In the genomic region with DNA sequence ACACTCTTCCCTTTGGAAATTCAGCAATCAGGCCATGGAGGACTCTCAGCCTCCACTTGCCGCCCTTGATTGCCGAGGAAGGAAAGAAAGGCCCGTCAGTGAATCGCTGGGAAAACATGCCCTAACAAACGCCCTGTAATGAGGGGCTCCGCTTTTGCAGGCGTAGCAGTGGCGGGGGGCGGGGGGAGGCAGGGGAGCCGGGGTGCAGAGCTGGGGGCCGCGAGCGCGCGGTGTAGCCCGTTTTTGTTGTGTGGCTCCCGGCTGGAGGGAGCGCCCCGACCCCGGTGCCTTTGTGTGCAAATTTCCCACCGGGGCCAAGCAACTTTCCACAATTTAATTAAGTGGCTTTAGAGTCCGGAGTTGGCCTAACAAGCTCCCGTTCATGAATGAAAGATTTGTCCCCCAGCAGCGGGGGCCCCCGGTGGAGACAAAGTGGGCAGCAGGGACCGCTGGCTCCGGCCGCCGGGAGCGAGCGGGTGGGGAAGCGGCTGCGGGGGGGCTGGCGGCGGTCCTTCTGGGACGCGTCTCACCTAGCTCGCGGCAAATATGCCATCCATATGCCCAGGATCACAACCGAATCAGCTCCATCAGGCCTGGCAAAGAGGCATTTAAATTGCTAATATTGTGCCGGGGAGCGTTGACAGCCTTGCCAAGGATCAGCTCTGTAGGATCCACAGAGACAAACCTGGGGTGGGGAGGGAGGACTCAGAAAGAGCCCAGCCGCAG, we compare ENCODE assay signal across 8 mouse cellular contexts.
DNase-seq lines count a peak whose midpoint lies in the region; ATAC-seq and TF ChIP-seq lines count a peak whose summit lies in the region.

No protein-coding gene starts in this region.

- H3K36me3 ChIP-seq in heart, embryonic 12.5 days: no peaks in the 10 kb centered on the region
- no peaks in the 10 kb centered on the region for H3K36me3 ChIP-seq in forebrain, embryonic 16.5 days (ENCODE audit: control insufficient read depth, insufficient read depth)
- H3K36me3 ChIP-seq in liver, embryonic 14.5 days (replicated peaks; ENCODE audit: control insufficient read depth, insufficient read depth, low read depth): no peaks in the 10 kb centered on the region
- H3K36me3 ChIP-seq in stomach, postnatal 0 days (ENCODE audit: control insufficient read depth, insufficient read depth, low read length): no peaks in the 10 kb centered on the region

- ATAC-seq in heart, embryonic 12.5 days (ENCODE audit: insufficient number of reproducible peaks, low FRiP score): no peak
- ATAC-seq in forebrain, embryonic 16.5 days: peak; percentile 87
- no peak for ATAC-seq in liver, embryonic 14.5 days (ENCODE audit: insufficient read depth)
- no peak for ATAC-seq in stomach, postnatal 0 days (ENCODE audit: low FRiP score, low TSS enrichment)

- no peak for TF ChIP-seq EP300 in liver, embryonic 14.5 days (IDR thresholded peaks at IDR 0.05; ENCODE audit: low read depth)
- no peak for TF ChIP-seq EP300 in stomach, postnatal 0 days (optimal IDR thresholded peaks at IDR 0.05)

- WGBS in heart, embryonic 12.5 days: under 1% methylated on average over 43 of the region's 43 CpGs
- WGBS in forebrain, embryonic 16.5 days: under 1% methylated on average over 43 of the region's 43 CpGs
- 2% methylated on average over 43 of the region's 43 CpGs for WGBS in liver, embryonic 14.5 days (ENCODE audit: insufficient replicate concordance)
- WGBS in stomach, postnatal 0 days: under 1% methylated on average over 43 of the region's 43 CpGs

- no peak overlapping the region for H3K27ac ChIP-seq in heart, embryonic 12.5 days (ENCODE audit: poor library complexity, severe bottlenecking)
- peak overlapping the region; percentile 86 for H3K27ac ChIP-seq in forebrain, embryonic 16.5 days (ENCODE audit: low read length)
- H3K27ac ChIP-seq in liver, embryonic 14.5 days: no peak overlapping the region
- H3K27ac ChIP-seq in stomach, postnatal 0 days (replicated peaks): no peak overlapping the region

- no peak for TF ChIP-seq CTCF in liver, embryonic 14.5 days (IDR thresholded peaks at IDR 0.05; ENCODE audit: low read depth)
- no peak for TF ChIP-seq CTCF in stomach, postnatal 0 days (IDR thresholded peaks at IDR 0.05; ENCODE audit: low read depth)

- DNase-seq in heart, postnatal 25 days (ENCODE audit: low spot score): no peak
- DNase-seq in Muller cell, postnatal 12 days (ENCODE audit: inconsistent ontology term): peak; percentile 55
- no peak for DNase-seq in liver, embryonic 14.5 days (ENCODE audit: low read depth in 3 of 3, low spot score in 3 of 3)
- DNase-seq in stomach, postnatal 0 days (ENCODE audit: low spot score): no peak
- no peak for DNase-seq in testis, postnatal 10 days (ENCODE audit: low spot score)
- DNase-seq in thymus, postnatal 14 days: no peak

- intact Hi-C loops in heart, postnatal 25 days (cut with DNase I): no loop called here

- H3K27me3 ChIP-seq in heart, embryonic 12.5 days (replicated peaks): peaks cover 12% of the 10 kb centered on the region; the same call in 1 of the 2 replicates
- peaks cover 24% of the 10 kb centered on the region for H3K27me3 ChIP-seq in forebrain, embryonic 16.5 days (replicated peaks; ENCODE audit: control insufficient read depth, insufficient read depth, low read length)
- H3K27me3 ChIP-seq in liver, embryonic 14.5 days (ENCODE audit: control insufficient read depth, insufficient read depth, low read length): peaks cover 20% of the 10 kb centered on the region
- H3K27me3 ChIP-seq in stomach, postnatal 0 days (ENCODE audit: control insufficient read depth, insufficient read depth, low read length): no peaks in the 10 kb centered on the region; the same call in 1 of the 2 replicates

- H3K4me3 ChIP-seq in heart, embryonic 12.5 days: peak overlapping the region; percentile 53
- H3K4me3 ChIP-seq in forebrain, embryonic 16.5 days (replicated peaks; ENCODE audit: low read length): peak overlapping the region; percentile 43
- peak overlapping the region; percentile 0 to 21; a peak in 3 of 4 replicates for H3K4me3 ChIP-seq in liver, embryonic 14.5 days (ENCODE audit: insufficient read depth in 1 of 2, low read depth in 2 of 2, low read length in 2 of 2)
- H3K4me3 ChIP-seq in stomach, postnatal 0 days (ENCODE audit: low read depth, low read length): peak overlapping the region; percentile 34

- no peaks in the 10 kb centered on the region for H3K9me3 ChIP-seq in heart, embryonic 12.5 days (replicated peaks)
- H3K9me3 ChIP-seq in forebrain, embryonic 16.5 days (ENCODE audit: control insufficient read depth, low read length): no peaks in the 10 kb centered on the region
- H3K9me3 ChIP-seq in liver, embryonic 14.5 days (ENCODE audit: control insufficient read depth, low read length): no peaks in the 10 kb centered on the region
- no peaks in the 10 kb centered on the region for H3K9me3 ChIP-seq in stomach, postnatal 0 days (ENCODE audit: control insufficient read depth, low read length)

- H3K4me2 ChIP-seq in heart, embryonic 12.5 days: peak overlapping the region; percentile 90
- peak overlapping the region; percentile 81 for H3K4me2 ChIP-seq in forebrain, embryonic 16.5 days (ENCODE audit: low read length)
- peak overlapping the region; percentile 37 for H3K4me2 ChIP-seq in liver, embryonic 14.5 days (ENCODE audit: low read depth)
- peak overlapping the region; percentile 64 for H3K4me2 ChIP-seq in stomach, postnatal 0 days (replicated peaks; ENCODE audit: low read depth)

- H3K9ac ChIP-seq in heart, embryonic 12.5 days: peak overlapping the region; percentile 64
- H3K9ac ChIP-seq in forebrain, embryonic 16.5 days (replicated peaks; ENCODE audit: low read depth, low read length): peak overlapping the region; percentile 45
- no peak overlapping the region for H3K9ac ChIP-seq in liver, embryonic 14.5 days (replicated peaks)
- H3K9ac ChIP-seq in stomach, postnatal 0 days (ENCODE audit: low read length): peak overlapping the region; percentile 13; the same call in 1 of the 2 replicates

- peaks cover 15% of the 10 kb centered on the region for H3K4me1 ChIP-seq in heart, embryonic 12.5 days (replicated peaks)
- peaks cover 27% of the 10 kb centered on the region for H3K4me1 ChIP-seq in forebrain, embryonic 16.5 days (replicated peaks; ENCODE audit: control insufficient read depth, insufficient read depth, low read length)
- no peaks in the 10 kb centered on the region for H3K4me1 ChIP-seq in liver, embryonic 14.5 days (replicated peaks; ENCODE audit: control insufficient read depth in 2 of 2, insufficient read depth in 2 of 2, low read length in 1 of 2)
- H3K4me1 ChIP-seq in stomach, postnatal 0 days (replicated peaks; ENCODE audit: control insufficient read depth, insufficient read depth): 0 out of 2 replicates have a peak, but pooled peaks cover 5% of the 10 kb centered on the region

Comparison
In these comparisons a context has a peak if more than half of its experiments do, and no peak if none do; other contexts are left out.
1. H3K4me2 ChIP-seq: peak in every context shown above with its lines; median percentile 90 in heart, embryonic 12.5 days; 81 in forebrain, embryonic 16.5 days; 64 in stomach, postnatal 0 days; 37 in liver, embryonic 14.5 days.